Mouse (Mus musculus) mature B cell (primary cell): Measurements from ENCODE around the gene Itm2b.

ENCODE experiments used
- in situ Hi-C: fragments of 300-500 bp; cut with MboI; formaldehyde crosslinking; loops from 2 replicates; pipeline ENCODE4 v1.14.3; 2019

Gene Itm2b

GRCm38 (mm10) chr14:73394263-73395006 lies 9.3 kb upstream of the Itm2b start:
- in situ Hi-C loops: no loop called here

- in situ Hi-C loops: no loop called here
These were observed 6.4 kb upstream of the Itm2b start for GRCm38 (mm10) chr14:73391457-73391856.

DNA sequence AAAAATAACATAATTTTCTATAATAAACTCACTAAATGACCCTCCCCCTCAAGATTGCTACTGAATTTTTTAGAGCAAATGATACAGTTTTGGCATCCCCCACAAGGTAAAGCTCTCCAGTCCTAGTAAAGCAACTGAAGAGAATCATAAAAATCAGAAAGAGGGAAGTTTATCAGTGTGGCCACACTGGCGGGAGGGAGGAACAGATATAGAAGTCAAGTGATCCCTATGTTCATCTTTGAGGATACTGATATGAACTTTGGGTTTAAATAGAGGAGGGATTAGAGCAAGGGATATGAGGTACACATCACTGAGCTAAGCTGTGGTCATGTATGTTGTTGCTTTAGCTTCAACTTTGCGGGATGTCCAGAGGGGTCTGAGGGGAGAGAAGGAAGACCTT lies 5.1 kb upstream of the Itm2b start:
- in situ Hi-C loops: no loop called here

DNA sequence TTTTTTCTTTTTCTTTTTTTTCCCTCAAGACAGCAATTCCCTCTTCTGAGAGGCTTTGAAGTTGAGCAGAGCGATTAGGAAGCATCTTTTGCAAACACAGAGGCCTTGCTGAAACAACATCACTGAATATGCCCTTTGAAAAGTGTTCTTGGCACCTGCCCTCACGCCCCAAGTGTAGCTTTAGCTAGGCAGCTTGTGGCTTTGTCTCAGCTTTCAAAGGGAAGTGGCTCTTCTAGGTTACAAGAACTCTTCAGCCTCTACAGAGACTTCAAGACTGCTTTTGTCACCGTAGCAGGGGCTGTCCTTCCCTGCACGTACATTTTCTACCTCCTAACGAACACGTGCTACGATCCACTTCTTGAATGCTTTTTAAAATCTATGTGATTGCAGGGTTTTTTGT lies 4.0 kb upstream of the Itm2b start:
- in situ Hi-C loops: no loop called here

GRCm38 (mm10) chr14:73388546-73388945 lies 3.5 kb upstream of the Itm2b start:
- in situ Hi-C loops: no loop called here

- in situ Hi-C loops: no loop called here
These were observed 1.4 kb upstream of the Itm2b start for GRCm38 (mm10) chr14:73386493-73386892.

GRCm38 (mm10) chr14:73385720-73386374 lies 758 bp upstream of the Itm2b start:
- in situ Hi-C loops: no loop called here

GRCm38 (mm10) chr14:73384546-73384912 lies 560 bp downstream of the Itm2b start:
- in situ Hi-C loops: no loop called here

GRCm38 (mm10) chr14:73383746-73384145 lies 1.3 kb downstream of the Itm2b start:
- in situ Hi-C loops: no loop called here

- in situ Hi-C loops: no loop called here
These were observed 2.4 kb downstream of the Itm2b start for GRCm38 (mm10) chr14:73382699-73383098.

DNA sequence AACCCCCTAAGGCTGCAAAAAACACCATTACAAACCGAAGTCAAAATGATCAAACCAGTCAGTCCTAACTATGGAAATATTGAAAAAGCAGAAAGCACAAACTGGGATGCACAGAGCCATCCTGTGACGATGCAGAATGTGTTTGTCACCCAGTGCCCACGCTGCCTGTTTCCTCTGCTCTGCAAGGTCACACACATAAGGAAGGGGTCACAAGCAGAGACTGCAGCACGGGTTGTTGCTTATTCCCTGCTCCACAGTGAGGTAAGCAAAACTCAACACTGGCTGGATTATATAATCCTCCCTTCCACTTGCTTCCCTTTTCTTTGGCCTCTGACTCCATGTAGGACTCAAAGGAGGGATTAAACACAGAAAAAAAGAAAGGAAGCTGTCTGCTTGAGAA lies 3.5 kb downstream of the Itm2b start:
- in situ Hi-C loops: no loop called here

- in situ Hi-C loops: no loop called here
These were observed 7.3 kb downstream of the Itm2b start for GRCm38 (mm10) chr14:73377804-73378203.

GRCm38 (mm10) chr14:73376920-73377319 lies 8.2 kb downstream of the Itm2b start:
- in situ Hi-C loops: no loop called here

GRCm38 (mm10) chr14:73375903-73376302 lies 9.2 kb downstream of the Itm2b start:
- in situ Hi-C loops: no loop called here

DNA sequence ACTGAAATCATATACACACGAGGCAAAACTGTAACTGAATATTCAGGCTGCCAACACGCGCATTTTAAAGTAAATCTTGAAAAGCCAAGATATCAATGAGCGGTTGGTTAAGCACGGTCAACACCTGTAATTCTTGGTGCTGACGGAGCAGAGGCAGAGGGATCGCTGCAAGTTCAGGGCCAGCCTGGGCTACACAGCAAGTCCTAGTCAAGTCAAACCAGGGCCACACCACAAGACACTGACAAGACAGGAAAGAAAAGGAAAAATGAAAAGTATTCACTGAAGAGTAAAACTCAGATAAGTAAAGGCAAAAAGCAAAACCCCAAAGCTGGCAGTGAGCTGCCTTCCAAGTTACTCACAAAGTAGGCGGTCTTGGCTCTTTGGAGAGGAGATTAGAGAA lies 9.6 kb downstream of the Itm2b start:
- in situ Hi-C loops: no loop called here

- in situ Hi-C loops: no loop called here
These were observed 10.7 kb downstream of the Itm2b start for GRCm38 (mm10) chr14:73374315-73374890.

DNA sequence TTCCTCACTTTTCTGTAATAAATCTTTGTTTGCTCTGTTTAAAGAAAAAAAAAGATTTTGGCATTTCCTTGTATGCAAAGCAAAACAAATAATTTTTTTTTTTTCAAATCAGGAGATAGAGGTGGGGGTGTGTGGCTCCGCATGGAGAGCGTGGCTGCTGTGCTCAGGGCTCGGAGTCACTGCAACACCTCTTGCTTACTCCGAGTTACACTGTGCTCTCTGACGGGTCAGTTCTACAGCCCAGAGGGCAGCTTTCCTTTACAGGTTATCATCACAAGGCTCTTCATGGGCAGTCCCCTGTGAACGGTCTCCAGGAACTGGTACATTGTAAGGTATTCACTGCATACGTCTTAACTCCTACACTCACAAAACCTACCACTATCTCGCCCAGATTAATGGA lies 11.5 kb downstream of the Itm2b start:
- in situ Hi-C loops: no loop called here

- in situ Hi-C loops: no loop called here
These were observed 12.1 kb downstream of the Itm2b start for GRCm38 (mm10) chr14:73372990-73373389.

- in situ Hi-C loops: no loop called here
These were observed 13.5 kb downstream of the Itm2b start for GRCm38 (mm10) chr14:73371577-73371976.

GRCm38 (mm10) chr14:73370695-73371372 lies 14.3 kb downstream of the Itm2b start:
- in situ Hi-C loops: no loop called here

DNA sequence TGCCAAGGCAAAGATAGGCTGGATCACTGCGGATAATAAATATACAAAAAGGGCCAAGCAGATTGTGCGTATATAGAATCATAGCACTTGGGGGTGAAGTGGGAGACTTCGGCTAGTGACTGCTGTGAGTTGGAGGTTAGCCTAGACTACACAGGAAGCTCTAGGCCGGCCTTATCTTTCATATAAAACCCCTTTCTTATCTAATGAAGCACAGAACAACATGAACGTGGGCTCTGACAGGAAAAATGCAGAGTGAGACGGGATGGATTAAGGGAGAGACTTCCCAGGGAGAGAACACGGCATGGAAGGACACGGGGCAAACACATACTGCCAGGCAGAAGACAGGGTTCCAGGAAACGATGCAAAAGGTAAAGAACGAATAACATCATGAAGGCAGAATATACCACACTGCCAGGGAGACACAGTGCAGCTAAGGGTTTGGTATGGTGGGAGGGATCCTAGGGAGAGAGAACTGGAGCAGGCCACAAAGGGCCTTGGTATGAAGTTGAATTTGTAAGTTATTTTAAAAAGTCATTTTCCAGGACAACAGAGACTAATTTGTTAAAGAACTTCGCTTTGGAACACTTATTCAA lies 14.9 kb downstream of the Itm2b start:
- in situ Hi-C loops: no loop called here

DNA sequence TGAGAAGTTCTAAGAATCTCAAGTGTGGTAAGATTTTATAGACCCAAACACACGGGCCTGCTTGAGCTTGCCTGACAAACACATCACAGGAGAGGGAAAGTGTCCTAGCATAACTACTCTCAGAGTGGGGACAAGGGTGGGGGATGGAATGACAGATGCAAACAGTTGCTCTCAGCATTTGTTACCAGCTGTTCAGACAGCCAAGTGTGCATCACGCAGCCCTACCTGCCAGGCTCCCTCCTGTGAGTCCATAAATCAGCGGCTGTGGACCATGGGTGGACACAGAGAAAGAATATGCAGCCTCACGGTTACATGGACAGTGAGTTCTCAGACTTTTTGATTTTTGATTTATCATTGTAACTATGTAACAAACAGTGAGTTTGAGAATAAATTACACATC lies 15.5 kb downstream of the Itm2b start:
- in situ Hi-C loops: no loop called here
